Mouse (Mus musculus): ENCODE results near the gene Spc24.

DNA sequence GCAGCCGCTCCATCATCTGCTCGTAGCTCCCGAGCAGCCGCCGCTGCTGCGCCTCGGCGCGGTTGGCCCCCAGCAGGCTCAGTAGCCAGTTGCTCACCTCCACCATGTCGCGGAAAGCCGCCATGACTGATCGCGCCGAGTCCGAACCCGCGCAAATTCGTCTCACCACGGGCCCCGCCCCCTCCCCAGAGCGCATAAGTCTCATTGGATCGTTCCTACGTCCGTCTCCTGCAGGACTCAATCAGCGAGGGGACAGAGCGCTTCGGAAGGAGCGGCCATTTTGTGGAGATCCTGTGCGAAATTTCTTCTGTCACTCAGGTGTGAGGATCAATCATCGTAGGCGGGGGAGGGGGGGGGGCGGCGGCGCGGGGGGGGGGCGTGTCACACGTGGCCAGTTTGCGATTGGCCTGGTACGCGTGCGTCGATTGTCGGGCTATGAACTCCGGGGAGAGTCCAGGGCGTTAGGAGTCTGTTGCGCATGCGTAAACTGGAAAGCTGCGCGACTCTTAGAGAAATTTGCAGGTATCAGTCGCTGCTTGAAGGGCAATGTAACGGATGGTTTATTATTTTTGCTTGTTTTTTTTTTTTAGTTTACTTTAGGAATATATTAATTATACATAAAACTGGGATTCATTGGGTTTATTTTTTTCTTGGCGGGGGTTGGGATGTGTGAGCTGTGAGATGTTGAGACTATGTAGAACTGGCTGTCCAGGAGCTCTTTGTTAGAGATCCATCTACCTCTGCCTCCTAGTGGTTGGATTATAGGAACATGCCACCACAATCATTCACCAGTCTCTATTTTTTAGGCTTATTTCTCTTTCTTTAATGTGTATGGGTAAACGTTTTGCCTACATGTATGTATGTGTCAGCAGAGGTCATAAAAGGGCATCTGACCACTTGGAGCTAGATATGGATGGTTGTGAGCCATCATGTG lies at the start of gene Spc24:
- TF ChIP-seq ZC3H11A (IDR thresholded peaks at IDR 0.05; ENCODE audit: borderline replicate concordance, low read depth, low read length) (no peak), ZNF384 (IDR thresholded peaks at IDR 0.05; ENCODE audit: low read depth, low read length) (no peak)

Measured in ES-E14 (cell line).